Mouse (Mus musculus) C2C12 (cell line): ENCODE measurements at regions not wholly inside any gene's neighbourhood (a gene's known extent, or its start where the extent isn't known, plus 50 kb on each side); places are given as distances from the start of the nearest gene placed in this dataset.

Source experiments
- H3K27me3 ChIP-seq: one replicate; pipeline ENCODE4 v1.6.1; 2011; ENCODE audit not compliant: control insufficient read depth, insufficient read depth, insufficient read length
- H3K36me3 ChIP-seq: one replicate; pipeline ENCODE4 v1.6.1; 2011; ENCODE audit not compliant: control insufficient read depth, insufficient read depth
- H3K4me3 ChIP-seq: one replicate; pipeline ENCODE4 v1.5.1; 2011; ENCODE audit warnings: mild to moderate bottlenecking, control low read depth; ENCODE audit not compliant: poor library complexity, insufficient read depth, severe bottlenecking
- H3K79me2 ChIP-seq: one replicate; pipeline ENCODE4 v1.6.1; 2011; ENCODE audit not compliant: control insufficient read depth, insufficient read depth
- H3K79me3 ChIP-seq: one replicate; pipeline ENCODE4 v1.6.1; 2011; ENCODE audit warnings: low read depth, control low read depth
- H3ac ChIP-seq: one replicate; pipeline ENCODE3; 2011; ENCODE audit warnings: low read depth; ENCODE audit not compliant: control insufficient read depth, insufficient read length
- CEBPB ChIP-seq: IDR thresholded peaks from one replicate; pipeline ENCODE4 v1.6.1; 2011; ENCODE audit warnings: low read depth, mild to moderate bottlenecking, control low read depth, moderate library complexity
- CTCF ChIP-seq: IDR thresholded peaks from one replicate; pipeline ENCODE4 v1.5.1; 2011; ENCODE audit not compliant: control insufficient read depth, insufficient read depth, insufficient read length
- FOSL1 ChIP-seq: IDR thresholded peaks from one replicate; pipeline ENCODE4 v1.8.0; 2011; ENCODE audit warnings: mild to moderate bottlenecking, low read length; ENCODE audit not compliant: poor library complexity, insufficient read depth, severe bottlenecking
- MAX ChIP-seq: IDR thresholded peaks from one replicate; pipeline ENCODE4 v1.6.1; 2011; ENCODE audit warnings: mild to moderate bottlenecking, control low read depth
- MYOD1 ChIP-seq: IDR thresholded peaks from one replicate; pipeline ENCODE4 v1.6.1; 2011; ENCODE audit warnings: low read depth; ENCODE audit not compliant: control insufficient read depth, insufficient read length
- MYOG ChIP-seq: IDR thresholded peaks from one replicate; pipeline ENCODE4 v1.6.1; 2011; ENCODE audit not compliant: control insufficient read depth, insufficient read length; ENCODE audit errors: extremely low read depth
- USF1 ChIP-seq: IDR thresholded peaks from one replicate; pipeline ENCODE4 v1.6.1; 2011; ENCODE audit warnings: low read depth, mild to moderate bottlenecking, control low read depth, moderate library complexity

DNA sequence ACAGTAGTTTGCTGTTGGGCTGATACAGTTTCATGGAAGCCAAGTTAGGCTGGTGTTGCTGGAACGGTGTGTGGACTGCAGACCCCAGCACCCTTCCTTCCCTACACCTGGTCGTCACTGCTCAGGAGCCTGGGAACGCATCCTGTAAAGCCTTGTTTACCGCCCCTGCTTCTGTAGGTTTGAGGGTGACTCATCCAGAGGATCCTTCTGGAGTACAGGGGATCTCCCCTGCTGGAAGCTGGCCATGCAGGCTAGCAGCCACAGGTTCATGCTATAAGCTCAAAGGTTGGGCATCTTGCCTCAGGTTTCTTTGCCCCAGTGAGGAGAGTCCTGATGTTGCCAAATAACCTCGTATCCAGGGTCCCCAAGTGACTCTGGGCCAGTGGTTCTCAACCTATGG, 86.2 kb upstream of the Gpc1 start:
- Histone ChIP-seq H3K79me2 (no peaks in the 10 kb centered on the region), H3K27me3 (no peaks in the 10 kb centered on the region), H3ac (no peak overlapping the region), H3K36me3 (no peaks in the 10 kb centered on the region), H3K79me3 (no peaks in the 10 kb centered on the region), H3K4me3 (no peak overlapping the region)
- TF ChIP-seq MYOD1 = no peak
- no peak for TF ChIP-seq USF1
- no peak for TF ChIP-seq FOSL1
- no peak for TF ChIP-seq CTCF
- TF ChIP-seq CEBPB = no peak
- no peak for TF ChIP-seq MAX
- TF ChIP-seq MYOG = no peak

DNA sequence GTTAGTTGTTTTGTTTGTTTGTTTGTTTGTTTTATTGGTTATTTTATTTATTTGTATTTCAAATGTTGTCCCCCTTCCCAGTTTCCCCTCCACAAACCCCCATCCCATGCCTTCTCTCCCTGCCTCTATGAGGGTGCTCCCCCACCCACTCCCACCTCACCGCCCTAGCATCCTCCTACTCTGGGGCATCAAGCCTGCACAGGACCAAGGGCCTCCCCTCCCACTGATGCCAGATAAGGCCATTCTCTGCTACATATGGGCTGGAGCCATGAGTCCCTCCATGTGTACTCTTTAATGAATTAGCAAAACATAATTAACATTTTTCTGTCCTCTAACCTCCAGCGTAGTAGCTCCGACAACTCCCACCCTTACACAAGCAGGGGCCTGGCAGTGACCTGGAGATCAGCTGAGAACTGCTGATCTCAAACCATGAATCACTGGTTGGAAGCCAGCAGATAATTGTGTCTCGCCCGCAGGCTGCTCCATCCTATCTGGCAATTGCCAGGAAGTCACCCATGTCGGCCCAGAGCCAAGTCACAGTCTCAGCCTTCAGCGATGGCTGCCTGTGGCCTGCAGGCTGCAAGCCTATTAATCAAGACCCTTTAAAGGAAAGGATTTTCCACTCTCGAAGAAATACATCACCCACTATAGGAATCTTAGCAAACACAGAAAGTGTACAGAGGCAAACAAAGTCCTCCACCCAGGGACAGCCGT, 86.8 kb upstream of the Gpc1 start:
- no peaks in the 10 kb centered on the region for H3K79me2 ChIP-seq
- H3K79me3 ChIP-seq = no peaks in the 10 kb centered on the region
- H3K4me3 ChIP-seq = no peak overlapping the region
- H3K27me3 ChIP-seq = no peaks in the 10 kb centered on the region
- no peak overlapping the region for H3ac ChIP-seq
- TF ChIP-seq FOSL1 (peak; percentile 32), MYOG (no peak), MAX (no peak), MYOD1 (peak; percentile 45), USF1 (no peak), CTCF (no peak), CEBPB (peak; percentile 20)
- no peaks in the 10 kb centered on the region for H3K36me3 ChIP-seq

DNA sequence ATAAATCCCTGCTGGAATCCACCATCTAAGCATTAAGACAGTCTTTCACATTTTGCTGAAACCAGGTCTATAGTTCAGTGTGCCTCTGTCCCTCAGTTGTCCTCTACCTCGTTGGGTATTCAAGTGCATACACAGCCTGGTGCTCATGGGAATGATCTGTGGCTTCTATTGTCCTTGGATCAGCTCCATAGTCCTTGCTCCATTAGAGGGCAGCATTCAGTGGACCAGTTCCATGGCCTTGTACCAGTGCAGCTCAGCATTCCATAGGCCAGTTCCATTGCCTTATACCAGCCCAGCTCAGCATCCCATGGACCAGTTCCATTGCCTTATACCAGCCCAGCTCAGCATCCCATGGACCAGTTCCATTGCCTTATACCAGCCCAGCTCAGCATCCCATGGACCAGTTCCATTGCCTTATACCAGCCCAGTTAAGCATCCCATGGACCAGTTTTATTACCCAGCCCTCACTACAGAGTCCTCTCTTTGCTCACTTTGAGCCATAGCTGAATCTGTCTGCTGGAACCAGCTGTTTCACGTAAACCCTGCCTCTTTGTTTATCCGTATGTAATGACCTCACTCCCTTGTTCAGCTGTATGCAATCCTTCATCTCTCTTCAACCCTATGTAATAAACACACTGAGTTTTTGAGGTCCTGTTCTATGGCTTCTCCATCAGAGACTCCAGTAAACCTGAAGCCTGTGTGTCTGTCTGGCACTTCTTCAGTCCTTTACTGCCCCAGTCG, 88.4 kb upstream of the Gpc1 start:
- no peaks in the 10 kb centered on the region for H3K36me3 ChIP-seq
- no peaks in the 10 kb centered on the region for H3K27me3 ChIP-seq
- H3K79me3 ChIP-seq = no peaks in the 10 kb centered on the region
- TF ChIP-seq CEBPB (no peak), CTCF (peak; percentile 27)
- no peak overlapping the region for H3ac ChIP-seq
- no peaks in the 10 kb centered on the region for H3K79me2 ChIP-seq
- no peak overlapping the region for H3K4me3 ChIP-seq

DNA sequence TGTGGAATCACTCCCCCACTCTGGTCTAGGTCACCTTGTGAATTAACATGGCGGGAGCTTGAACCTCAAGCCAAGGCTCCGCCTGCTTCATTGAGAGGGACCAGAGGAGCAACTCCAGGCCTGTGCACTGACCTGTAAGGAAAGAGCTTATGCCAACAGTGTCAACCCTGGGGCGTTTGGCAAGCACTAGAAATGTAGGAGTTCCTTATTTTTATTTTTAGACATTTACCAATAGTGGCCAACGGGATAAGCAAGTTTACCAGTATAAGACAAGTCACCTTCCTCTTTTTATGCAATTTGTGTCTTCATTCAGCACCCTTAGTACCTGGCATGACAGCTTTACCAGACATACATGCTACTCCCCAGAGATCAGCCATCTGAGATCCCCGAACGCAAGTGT, 89.1 kb upstream of the Gpc1 start:
- Histone ChIP-seq H3K27me3 (no peaks in the 10 kb centered on the region), H3ac (no peak overlapping the region), H3K4me3 (no peak overlapping the region), H3K36me3 (no peaks in the 10 kb centered on the region), H3K79me2 (no peaks in the 10 kb centered on the region), H3K79me3 (no peaks in the 10 kb centered on the region)
- no peak for TF ChIP-seq CTCF
- TF ChIP-seq MAX = no peak

DNA sequence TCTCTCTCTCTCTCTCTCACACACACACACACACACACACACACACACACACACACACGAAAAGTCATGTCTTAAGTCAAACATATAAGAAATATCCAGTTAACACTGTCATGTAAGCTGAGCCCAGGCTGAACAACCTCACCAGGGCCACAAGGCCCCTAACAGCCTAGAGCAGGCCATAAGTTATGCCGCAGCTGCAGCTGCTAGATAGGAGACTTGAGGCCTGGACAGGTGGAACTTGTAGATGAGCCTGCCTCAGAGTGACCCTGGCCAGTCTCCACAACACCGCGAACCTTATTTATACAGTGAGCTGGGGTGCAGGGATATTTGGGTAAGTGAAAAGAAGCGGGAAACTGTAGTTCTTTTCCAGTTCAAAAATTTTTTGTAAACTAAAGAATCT, 90.4 kb upstream of the Gpc1 start:
- H3K27me3 ChIP-seq = no peaks in the 10 kb centered on the region
- no peak overlapping the region for H3K4me3 ChIP-seq
- no peak overlapping the region for H3ac ChIP-seq
- no peaks in the 10 kb centered on the region for H3K79me2 ChIP-seq
- no peaks in the 10 kb centered on the region for H3K36me3 ChIP-seq
- no peak for TF ChIP-seq CTCF
- no peak for TF ChIP-seq MAX
- no peak for TF ChIP-seq USF1
- no peak for TF ChIP-seq MYOG
- no peak for TF ChIP-seq CEBPB
- no peak for TF ChIP-seq FOSL1
- no peak for TF ChIP-seq MYOD1
- no peaks in the 10 kb centered on the region for H3K79me3 ChIP-seq

DNA sequence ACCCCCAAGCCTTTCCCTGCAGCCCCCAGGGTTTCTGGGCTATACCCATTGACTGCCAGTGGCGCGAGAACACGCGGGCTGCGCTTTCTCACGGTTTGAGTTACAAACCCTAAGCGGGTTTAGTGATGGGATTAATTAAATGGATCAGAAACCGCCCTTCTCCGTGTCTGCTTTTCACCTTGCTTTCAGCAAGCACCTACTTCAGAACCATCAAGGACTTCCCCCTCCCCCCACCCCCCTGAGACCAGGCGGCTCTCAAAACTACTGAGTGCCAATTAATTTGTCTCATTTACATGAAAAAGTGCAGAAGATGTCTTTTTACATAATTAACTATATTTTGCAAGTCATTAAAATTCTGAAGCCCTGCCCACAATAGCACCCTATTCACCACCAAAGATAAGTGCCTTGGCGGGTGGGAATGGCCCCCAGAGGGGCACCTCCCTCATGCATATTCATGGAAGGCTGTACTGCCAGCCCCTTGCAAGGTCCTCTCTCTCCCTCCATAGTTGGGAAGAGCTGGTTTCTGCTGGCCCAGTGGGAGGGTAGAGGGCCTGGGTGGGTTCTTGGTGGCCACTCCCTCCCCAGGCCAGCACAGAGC, 89.1 kb upstream of the Otos start:
- H3K4me3 ChIP-seq = no peak overlapping the region
- no peaks in the 10 kb centered on the region for H3K27me3 ChIP-seq
- H3K79me2 ChIP-seq = no peaks in the 10 kb centered on the region
- H3K79me3 ChIP-seq = no peaks in the 10 kb centered on the region
- TF ChIP-seq MYOG (no peak), MYOD1 (no peak), USF1 (no peak), FOSL1 (no peak), MAX (no peak), CEBPB (no peak), CTCF (no peak)
- H3K36me3 ChIP-seq = no peaks in the 10 kb centered on the region
- H3ac ChIP-seq = no peak overlapping the region
